Mouse (Mus musculus) myocyte (in vitro differentiated cells): Measurements from ENCODE around the gene Suco. TPM values are rescaled to one million over a fixed set of nuclear protein-coding genes. Genes with fewer than 3 reads are reported as not detected.

Experiments
- H3K27me3 ChIP-seq: one replicate; pipeline ENCODE4 v1.6.1; 2011; ENCODE audit not compliant: control insufficient read depth, insufficient read depth, insufficient read length
- H3K36me3 ChIP-seq: one replicate; pipeline ENCODE4 v1.6.1; 2011; ENCODE audit not compliant: control insufficient read depth, insufficient read depth
- H3K4me2 ChIP-seq: one replicate; pipeline ENCODE4 v1.6.1; 2011; ENCODE audit warnings: low read depth, control low read depth
- H3K4me3 ChIP-seq: one replicate; pipeline ENCODE4 v1.5.1; 2011; ENCODE audit warnings: mild to moderate bottlenecking, control low read depth, moderate library complexity
- H3K79me2 ChIP-seq: one replicate; pipeline ENCODE4 v1.6.1; 2011; ENCODE audit not compliant: control insufficient read depth, insufficient read depth
- H3ac ChIP-seq: one replicate; pipeline ENCODE4 v1.6.1; 2011; ENCODE audit not compliant: control insufficient read depth, insufficient read length
- CEBPB ChIP-seq: IDR thresholded peaks from 2 replicates; pipeline ENCODE4 v1.6.1; 2011; ENCODE audit warnings: mild to moderate bottlenecking, moderate library complexity; ENCODE audit not compliant: poor library complexity, insufficient read depth, severe bottlenecking
- E2F4 ChIP-seq: IDR thresholded peaks from one replicate; pipeline ENCODE4 v1.6.1; 2011; ENCODE audit warnings: mild to moderate bottlenecking, control low read depth, moderate library complexity; ENCODE audit not compliant: insufficient read depth
- MAX ChIP-seq: IDR thresholded peaks from one replicate; pipeline ENCODE4 v1.6.1; 2011; ENCODE audit warnings: low read depth, mild to moderate bottlenecking, control low read depth
- MYOD1 ChIP-seq, 3 experiments: IDR thresholded peaks; one replicate each; pipeline ENCODE4 v1.6.1; 2011; ENCODE audit warnings: control low read depth in 2 of 3, low read depth in 2 of 3, mild to moderate bottlenecking in 2 of 3, moderate library complexity in 1 of 3; ENCODE audit not compliant: insufficient read length in 2 of 3, control insufficient read depth in 1 of 3
- MYOG ChIP-seq, 3 experiments: IDR thresholded peaks; one replicate each; pipeline ENCODE4 v1.6.1; 2011; ENCODE audit warnings: control low read depth in 2 of 3, low read depth in 2 of 3, mild to moderate bottlenecking in 2 of 3; ENCODE audit not compliant: insufficient read length in 2 of 3, control insufficient read depth in 1 of 3, insufficient read depth in 1 of 3
- POLR2A ChIP-seq: IDR thresholded peaks from one replicate; pipeline ENCODE4 v1.6.1; 2011; ENCODE audit warnings: low read depth, mild to moderate bottlenecking, control low read depth, moderate library complexity; ENCODE audit not compliant: insufficient read length
- POLR2AphosphoS2 ChIP-seq: IDR thresholded peaks from one replicate; pipeline ENCODE4 v1.6.1; 2011; ENCODE audit warnings: low read depth, control low read depth; ENCODE audit not compliant: insufficient read length
- REST ChIP-seq: IDR thresholded peaks from one replicate; pipeline ENCODE4 v1.6.1; 2011; ENCODE audit warnings: mild to moderate bottlenecking, control low read depth, moderate library complexity; ENCODE audit not compliant: insufficient read depth, insufficient read length
- SRF ChIP-seq: IDR thresholded peaks from one replicate; pipeline ENCODE4 v1.6.1; 2011; ENCODE audit warnings: low read depth; ENCODE audit not compliant: control insufficient read depth, insufficient read length
- TCF12 ChIP-seq: IDR thresholded peaks from one replicate; pipeline ENCODE4 v1.6.1; 2011; ENCODE audit warnings: mild to moderate bottlenecking, control low read depth; ENCODE audit not compliant: poor library complexity, insufficient read depth, severe bottlenecking
- TCF3 ChIP-seq: IDR thresholded peaks from one replicate; pipeline ENCODE4 v1.6.1; 2011; ENCODE audit warnings: low read depth, control low read depth; ENCODE audit not compliant: insufficient read length
- USF1 ChIP-seq: IDR thresholded peaks from one replicate; pipeline ENCODE4 v1.6.1; 2011; ENCODE audit warnings: low read depth, mild to moderate bottlenecking, control low read depth, moderate library complexity
- polyA plus RNA-seq: library from polyadenylated mRNA; unstranded; fragments of >200 nt; fragmentation: generic; extraction: Trizol; gene quantifications from one replicate; pipeline ENCODE4 v1.2.1, GENCODE M21; 2012; ENCODE audit warnings: missing spikeins

The Suco gene
- polyA plus RNA-seq = 3.9 TPM

DNA sequence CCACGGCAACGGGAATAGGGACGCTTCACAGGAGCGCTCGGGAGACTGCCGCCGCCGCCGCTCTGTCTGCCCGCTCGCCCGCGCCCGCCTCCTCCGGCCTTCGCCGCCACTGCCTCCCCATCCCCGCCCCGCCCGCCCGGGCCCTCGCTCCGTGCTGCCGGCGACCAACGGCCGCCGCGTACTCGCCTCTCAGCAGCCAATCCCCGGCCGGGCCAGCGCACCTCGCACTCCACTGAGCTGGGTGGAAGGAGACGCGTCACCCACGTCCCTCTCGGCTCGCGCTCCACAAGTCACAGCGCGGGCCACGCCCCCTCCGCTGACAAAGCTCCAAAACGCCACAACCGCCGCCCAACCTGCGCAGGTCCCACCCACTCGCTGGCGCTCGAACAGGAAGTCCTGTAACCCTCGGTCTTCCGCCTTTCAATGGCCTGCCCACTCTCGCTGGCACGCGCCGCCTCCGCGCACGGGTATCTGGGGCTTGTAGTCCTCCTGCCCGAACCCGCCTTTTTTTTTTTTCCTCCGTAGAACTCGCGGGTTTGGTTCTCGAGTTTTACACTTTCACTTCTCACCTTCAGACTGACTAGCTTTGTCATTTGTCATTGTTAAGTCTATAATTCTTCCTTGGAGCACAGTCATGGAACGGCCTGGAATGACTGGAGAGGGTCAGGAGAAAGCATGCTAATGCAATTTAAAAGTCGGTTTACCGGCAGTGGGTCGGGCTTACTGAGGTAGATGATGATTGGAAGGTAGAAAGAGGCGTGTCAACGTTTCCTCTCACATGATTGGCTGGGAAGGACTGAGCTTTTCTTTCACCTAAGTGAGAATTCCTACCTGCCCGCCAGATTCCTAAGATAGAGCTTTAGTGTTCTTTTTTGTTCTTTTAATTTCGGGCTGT, at the start of gene Suco:
TSS of gene Suco (minus strand) at position 130 of the 895 bp plus-strand sequence.
- H3K4me2 ChIP-seq = peak within 1 kb of the TSS; percentile 96
- H3ac ChIP-seq = peak within 1 kb of the TSS; percentile 55
- peak within 1 kb of the TSS; percentile 73 for H3K4me3 ChIP-seq
- H3K36me3 ChIP-seq = no peaks in the 10 kb centered on the region
- TF ChIP-seq POLR2AphosphoS2 (peak; percentile 73), MYOD1 (IDR thresholded peaks at IDR 0.05; ENCODE audit: control insufficient read depth in 1 of 3, insufficient read length in 2 of 3, low read depth in 2 of 3) (no peak), USF1 (no peak), TCF3 (no peak), E2F4 (no peak), REST (no peak), MAX (no peak), CEBPB (no peak), TCF12 (no peak), POLR2A (peak; percentile 93), SRF (no peak), MYOG (IDR thresholded peaks at IDR 0.05; ENCODE audit: control insufficient read depth in 1 of 3, insufficient read depth in 1 of 3, insufficient read length in 2 of 3, low read depth in 2 of 3) (peak in 1 of 3 experiments; percentile 14)
- no peaks in the 10 kb centered on the region for H3K27me3 ChIP-seq
- H3K79me2 ChIP-seq = peaks cover 44% of the 10 kb centered on the region

DNA sequence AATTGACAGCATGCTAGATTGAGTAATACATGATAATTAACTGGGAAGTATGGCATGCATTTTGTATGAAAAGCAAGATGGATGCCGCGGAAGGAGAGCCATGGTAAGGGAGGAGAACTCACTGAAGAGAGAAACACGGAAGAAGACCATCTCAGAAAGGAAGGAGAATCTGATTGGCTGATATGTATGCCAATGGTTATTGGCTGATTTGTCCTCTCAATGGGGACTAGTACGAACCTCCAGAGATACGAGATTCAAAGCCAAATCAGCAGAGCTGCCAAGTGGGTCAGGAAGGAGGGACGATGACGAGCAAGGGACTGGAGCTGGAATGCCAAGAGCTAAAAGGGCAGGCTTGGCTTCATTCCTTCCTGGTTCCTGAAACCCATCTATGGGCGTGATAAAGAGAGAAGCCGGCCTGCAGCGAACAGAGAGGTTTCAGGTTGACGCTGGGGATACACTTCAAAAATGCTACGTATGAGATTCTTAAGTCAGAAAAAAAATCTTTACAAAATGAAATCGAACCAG, 48.9 kb upstream of the Suco start:
- no peak overlapping the region for H3ac ChIP-seq
- H3K4me3 ChIP-seq = no peak overlapping the region
- no peaks in the 10 kb centered on the region for H3K36me3 ChIP-seq
- peaks cover 12% of the 10 kb centered on the region for H3K27me3 ChIP-seq
- TF ChIP-seq POLR2AphosphoS2 (no peak), USF1 (no peak), SRF (no peak), CEBPB (no peak), TCF3 (no peak), MYOD1 (IDR thresholded peaks at IDR 0.05; ENCODE audit: control insufficient read depth in 1 of 3, insufficient read length in 2 of 3, low read depth in 2 of 3) (no peak), MYOG (IDR thresholded peaks at IDR 0.05; ENCODE audit: control insufficient read depth in 1 of 3, insufficient read depth in 1 of 3, insufficient read length in 2 of 3, low read depth in 2 of 3) (no peak), MAX (no peak), TCF12 (no peak)
- no peaks in the 10 kb centered on the region for H3K79me2 ChIP-seq
- no peak overlapping the region for H3K4me2 ChIP-seq

DNA sequence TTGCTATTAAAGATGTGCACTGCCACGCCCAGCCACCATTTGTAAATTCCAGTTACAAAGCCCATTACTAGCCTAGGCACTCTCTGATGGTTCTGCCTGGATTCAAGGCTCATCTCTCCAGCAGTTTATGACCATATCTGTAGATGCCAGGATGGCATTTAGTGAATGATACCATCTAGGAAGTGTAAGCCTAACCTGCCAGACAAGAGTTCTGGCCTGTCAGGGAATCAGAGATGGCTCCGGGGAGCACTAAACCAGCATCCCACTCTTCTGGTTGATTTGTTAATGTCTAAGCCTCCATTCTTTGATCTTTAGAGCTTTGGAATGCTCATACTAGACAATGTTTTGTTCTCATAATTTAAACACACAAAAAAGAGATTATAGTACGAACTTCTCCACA, 47.8 kb upstream of the Suco start:
- H3K36me3 ChIP-seq = no peaks in the 10 kb centered on the region
- no peak for TF ChIP-seq MYOD1 (IDR thresholded peaks at IDR 0.05; ENCODE audit: control insufficient read depth in 1 of 3, insufficient read length in 2 of 3, low read depth in 2 of 3)
- no peak for TF ChIP-seq TCF3
- TF ChIP-seq SRF = no peak
- no peak for TF ChIP-seq REST
- no peak for TF ChIP-seq TCF12
- TF ChIP-seq MAX = no peak
- TF ChIP-seq POLR2A = no peak
- TF ChIP-seq USF1 = no peak
- no peak for TF ChIP-seq E2F4
- TF ChIP-seq MYOG (IDR thresholded peaks at IDR 0.05; ENCODE audit: control insufficient read depth in 1 of 3, insufficient read depth in 1 of 3, insufficient read length in 2 of 3, low read depth in 2 of 3) = no peak
- no peak for TF ChIP-seq POLR2AphosphoS2
- no peak for TF ChIP-seq CEBPB
- no peaks in the 10 kb centered on the region for H3K79me2 ChIP-seq
- peaks cover 12% of the 10 kb centered on the region for H3K27me3 ChIP-seq
- H3K4me2 ChIP-seq = no peak overlapping the region
- no peak overlapping the region for H3K4me3 ChIP-seq
- no peak overlapping the region for H3ac ChIP-seq

DNA sequence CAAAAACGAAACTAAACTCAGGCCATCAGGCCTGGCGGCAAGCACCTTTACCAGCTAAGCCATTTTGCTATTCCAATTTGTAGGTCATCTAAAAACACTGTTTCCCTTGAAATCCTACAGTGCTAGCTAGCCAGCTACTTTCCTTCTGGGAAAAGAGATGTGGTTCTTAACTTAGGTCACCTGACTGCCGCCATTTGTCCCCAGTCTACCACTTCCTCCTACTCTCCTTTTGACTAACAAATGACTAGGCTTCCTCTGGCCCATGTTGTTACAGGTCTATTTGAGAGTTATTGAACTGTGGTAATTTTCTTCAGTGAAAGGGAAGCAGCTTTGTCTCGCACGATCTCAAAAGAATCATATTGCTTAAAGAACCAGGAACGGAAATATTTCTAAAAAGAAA, 45.4 kb upstream of the Suco start:
- Histone ChIP-seq H3K4me3 (no peak overlapping the region), H3K27me3 (peaks cover 12% of the 10 kb centered on the region), H3ac (no peak overlapping the region), H3K79me2 (no peaks in the 10 kb centered on the region), H3K36me3 (no peaks in the 10 kb centered on the region), H3K4me2 (no peak overlapping the region)
- TF ChIP-seq CEBPB (no peak), POLR2A (no peak), REST (no peak), USF1 (no peak), SRF (no peak), MYOD1 (IDR thresholded peaks at IDR 0.05; ENCODE audit: control insufficient read depth in 1 of 3, insufficient read length in 2 of 3, low read depth in 2 of 3) (no peak), TCF12 (no peak), MYOG (IDR thresholded peaks at IDR 0.05; ENCODE audit: control insufficient read depth in 1 of 3, insufficient read depth in 1 of 3, insufficient read length in 2 of 3, low read depth in 2 of 3) (no peak)
